Mouse (Mus musculus) megakaryocyte, embryonic 14.5 days (primary cell): ENCODE measurements around the gene Rap1a.

Experiments used
- FLI1 ChIP-seq: IDR thresholded peaks from 2 replicates; pipeline ENCODE4 v1.6.1; 2012; ENCODE audit warnings: low read length, inconsistent platforms, mixed read lengths
- GATA1 ChIP-seq: IDR thresholded peaks from 3 replicates; pipeline ENCODE4 v1.6.1; 2012; ENCODE audit warnings: mixed read lengths, low read length, inconsistent platforms, borderline replicate concordance

GRCm38 (mm10) chr3:105757323-105758083 lies 43.6 kb downstream of the Rap1a start:
- TF ChIP-seq GATA1 (no peak), FLI1 (no peak)
